Mouse (Mus musculus): ENCODE data around the gene Foxj2. TPM values are rescaled to one million over a fixed set of nuclear protein-coding genes. Genes with fewer than 3 reads are reported as not detected.

Gene Foxj2
- 1.0 and 1.2 TPM in 2 replicates for polyA plus RNA-seq (2015; fragmentation: Nextera tagmentation; extraction: Ambion mirVana)

GRCm38 (mm10) chr6:122819306-122820070 is at the start of gene Foxj2:
Gene Foxj2 (plus strand): TSS chr6:122819914.
- DNase-seq (peak; percentile 81), ATAC-seq (peak; percentile 94)
- Histone ChIP-seq H3K36me3 (replicated peaks; ENCODE audit: insufficient read depth, low read length) (0 out of 2 replicates have a peak, but pooled peaks cover 2% of the 10 kb centered on the region), H3K4me2 (ENCODE audit: low read depth, low read length) (peak within 1 kb of the TSS; percentile 100), H3K27me3 (ENCODE audit: insufficient read depth, low read length) (no peaks in the 10 kb centered on the region), H3K9me3 (ENCODE audit: low read length) (no peaks in the 10 kb centered on the region), H3K4me3 (ENCODE audit: low read depth, low read length) (peak within 1 kb of the TSS; percentile 74), H3K4me1 (ENCODE audit: insufficient read depth) (peaks cover 40% of the 10 kb centered on the region), H3K27ac (ENCODE audit: low read depth) (peak within 1 kb of the TSS; percentile 75), H3K9ac (replicated peaks) (peak within 1 kb of the TSS; percentile 93)
- WGBS (ENCODE audit: insufficient replicate concordance): 3% methylated on average over 43 of the region's 61 CpGs
- TF ChIP-seq CTCF (IDR thresholded peaks at IDR 0.05; ENCODE audit: low read depth) (no peak), EP300 (IDR thresholded peaks at IDR 0.05; ENCODE audit: low read depth) (no peak)

GRCm38 (mm10) chr6:122770760-122771315 is 48.9 kb upstream of the Foxj2 start:
- Histone ChIP-seq H3K9me3 (ENCODE audit: low read length) (no peaks in the 10 kb centered on the region), H3K27ac (ENCODE audit: low read depth) (no peak overlapping the region), H3K4me3 (ENCODE audit: low read depth, low read length) (no peak overlapping the region), H3K4me1 (ENCODE audit: insufficient read depth) (no peaks in the 10 kb centered on the region), H3K9ac (replicated peaks) (no peak overlapping the region), H3K27me3 (ENCODE audit: insufficient read depth, low read length) (0 out of 2 replicates have a peak, but pooled peaks cover 3% of the 10 kb centered on the region), H3K36me3 (replicated peaks; ENCODE audit: insufficient read depth, low read length) (no peaks in the 10 kb centered on the region), H3K4me2 (ENCODE audit: low read depth, low read length) (no peak overlapping the region)
- 86% methylated on average over 11 of the region's 11 CpGs for WGBS (ENCODE audit: insufficient replicate concordance)
- DNase-seq (no peak), ATAC-seq (no peak)
- TF ChIP-seq CTCF (IDR thresholded peaks at IDR 0.05; ENCODE audit: low read depth): no peak

GRCm38 (mm10) chr6:122772701-122773100 is 47.0 kb upstream of the Foxj2 start:
- WGBS (ENCODE audit: insufficient replicate concordance): 54% methylated on average over 6 of the region's 6 CpGs
- no peak overlapping the region for H3K4me2 ChIP-seq (ENCODE audit: low read depth, low read length)
- no peak overlapping the region for H3K27ac ChIP-seq (ENCODE audit: low read depth)
- no peak overlapping the region for H3K9ac ChIP-seq (replicated peaks)
- TF ChIP-seq CTCF (IDR thresholded peaks at IDR 0.05; ENCODE audit: low read depth) (no peak), EP300 (IDR thresholded peaks at IDR 0.05; ENCODE audit: low read depth) (no peak)
- H3K27me3 ChIP-seq (ENCODE audit: insufficient read depth, low read length): no peaks in the 10 kb centered on the region
- H3K4me1 ChIP-seq (ENCODE audit: insufficient read depth): no peaks in the 10 kb centered on the region
- H3K9me3 ChIP-seq (ENCODE audit: low read length): no peaks in the 10 kb centered on the region
- no peak for DNase-seq
- ATAC-seq: no peak
- no peaks in the 10 kb centered on the region for H3K36me3 ChIP-seq (replicated peaks; ENCODE audit: insufficient read depth, low read length)
- no peak overlapping the region for H3K4me3 ChIP-seq (ENCODE audit: low read depth, low read length)

GRCm38 (mm10) chr6:122774345-122774744 is 45.4 kb upstream of the Foxj2 start:
- WGBS (ENCODE audit: insufficient replicate concordance): 75% methylated on average over 1 of the region's 1 CpGs
- Histone ChIP-seq H3K4me1 (ENCODE audit: insufficient read depth) (no peaks in the 10 kb centered on the region), H3K27me3 (ENCODE audit: insufficient read depth, low read length) (no peaks in the 10 kb centered on the region), H3K27ac (ENCODE audit: low read depth) (no peak overlapping the region), H3K9me3 (ENCODE audit: low read length) (no peaks in the 10 kb centered on the region), H3K4me3 (ENCODE audit: low read depth, low read length) (no peak overlapping the region), H3K4me2 (ENCODE audit: low read depth, low read length) (no peak overlapping the region), H3K9ac (replicated peaks) (no peak overlapping the region), H3K36me3 (replicated peaks; ENCODE audit: insufficient read depth, low read length) (no peaks in the 10 kb centered on the region)
- ATAC-seq (no peak), DNase-seq (no peak)
- TF ChIP-seq EP300 (IDR thresholded peaks at IDR 0.05; ENCODE audit: low read depth): no peak
- no peak for TF ChIP-seq CTCF (IDR thresholded peaks at IDR 0.05; ENCODE audit: low read depth)

GRCm38 (mm10) chr6:122776040-122776439 is 43.7 kb upstream of the Foxj2 start:
- H3K9me3 ChIP-seq (ENCODE audit: low read length): no peaks in the 10 kb centered on the region
- no peak overlapping the region for H3K4me2 ChIP-seq (ENCODE audit: low read depth, low read length)
- no peaks in the 10 kb centered on the region for H3K27me3 ChIP-seq (ENCODE audit: insufficient read depth, low read length)
- no peaks in the 10 kb centered on the region for H3K36me3 ChIP-seq (replicated peaks; ENCODE audit: insufficient read depth, low read length)
- DNase-seq (no peak), ATAC-seq (no peak)
- WGBS (ENCODE audit: insufficient replicate concordance): 79% methylated on average over 7 of the region's 7 CpGs
- no peak overlapping the region for H3K27ac ChIP-seq (ENCODE audit: low read depth)
- no peak overlapping the region for H3K4me3 ChIP-seq (ENCODE audit: low read depth, low read length)
- H3K9ac ChIP-seq (replicated peaks): no peak overlapping the region
- TF ChIP-seq EP300 (IDR thresholded peaks at IDR 0.05; ENCODE audit: low read depth) (no peak), CTCF (IDR thresholded peaks at IDR 0.05; ENCODE audit: low read depth) (no peak)
- no peaks in the 10 kb centered on the region for H3K4me1 ChIP-seq (ENCODE audit: insufficient read depth)

GRCm38 (mm10) chr6:122779916-122780315 is 39.8 kb upstream of the Foxj2 start:
- Histone ChIP-seq H3K27me3 (ENCODE audit: insufficient read depth, low read length) (no peaks in the 10 kb centered on the region), H3K27ac (ENCODE audit: low read depth) (no peak overlapping the region), H3K4me1 (ENCODE audit: insufficient read depth) (no peaks in the 10 kb centered on the region), H3K9me3 (ENCODE audit: low read length) (no peaks in the 10 kb centered on the region), H3K4me2 (ENCODE audit: low read depth, low read length) (no peak overlapping the region), H3K36me3 (replicated peaks; ENCODE audit: insufficient read depth, low read length) (no peaks in the 10 kb centered on the region), H3K9ac (replicated peaks) (no peak overlapping the region), H3K4me3 (ENCODE audit: low read depth, low read length) (no peak overlapping the region)
- DNase-seq: no peak
- ATAC-seq: no peak
- WGBS (ENCODE audit: insufficient replicate concordance): 79% methylated on average over 1 of the region's 1 CpGs
- TF ChIP-seq CTCF (IDR thresholded peaks at IDR 0.05; ENCODE audit: low read depth) (no peak), EP300 (IDR thresholded peaks at IDR 0.05; ENCODE audit: low read depth) (no peak)
